Mouse (Mus musculus) left cerebral cortex, postnatal 36 days (tissue): ENCODE data around the gene Tardbp. TPM values are rescaled to one million over a fixed set of nuclear protein-coding genes. Genes with fewer than 3 reads are reported as not detected.

Experiments used
- DNase-seq, 2 experiments: peaks; one replicate each; pipeline ENCODE4 v3.0.0; 2021 to 2022; ENCODE audit warnings: low spot score in 2 of 2, mixed read lengths in 1 of 2
- intact Hi-C: fragments of 180-260 bp; cut with DNase I; formaldehyde crosslinking; loops from one replicate; pipeline ENCODE4 v1.15.1; 2025
- total RNA-seq, 2 experiments: library from RNA; stranded (reverse); gene quantifications; 2 replicates each; pipeline ENCODE4 v1.2.3; 2021

Gene Tardbp
- total RNA-seq, 2 experiments from 2014 or later: 151 to 208 TPM

DNA sequence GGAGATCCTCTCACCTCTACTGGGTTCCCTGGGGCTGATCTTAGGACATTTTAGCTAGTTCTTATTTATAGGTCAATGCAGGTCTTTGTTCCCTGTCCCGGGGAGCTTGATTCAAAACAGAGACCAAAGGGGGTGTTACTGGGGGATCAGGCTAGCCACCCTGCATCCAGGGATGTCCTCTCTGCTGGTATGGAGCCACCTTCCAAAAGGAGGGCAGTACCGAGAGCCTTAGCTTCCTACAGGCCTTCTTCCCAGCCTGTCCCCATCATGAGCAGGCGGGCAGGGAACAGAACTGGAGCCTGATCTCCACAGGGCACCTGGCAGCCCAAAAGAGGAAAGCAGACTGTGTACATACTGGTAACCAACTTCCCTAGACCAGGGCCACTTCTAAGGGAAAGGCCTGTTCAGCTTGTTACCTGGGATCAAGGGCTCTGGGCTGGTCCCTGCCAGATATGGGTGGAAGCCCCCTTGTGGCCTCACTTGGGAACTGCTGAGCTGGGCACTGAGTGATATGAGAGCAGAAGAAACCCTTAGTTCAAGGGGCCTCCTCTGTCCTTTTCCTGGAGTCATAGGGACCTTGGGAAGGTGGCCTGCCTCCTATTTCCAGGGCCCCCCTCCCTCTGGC lies 22.2 kb downstream of the Tardbp start:
- intact Hi-C loops: loop anchor here (5.0 kb wide), 1 partner anchor 47 kb away; the partner anchor contains the start of gene Exosc10
- DNase-seq: peak; percentile 53

DNA sequence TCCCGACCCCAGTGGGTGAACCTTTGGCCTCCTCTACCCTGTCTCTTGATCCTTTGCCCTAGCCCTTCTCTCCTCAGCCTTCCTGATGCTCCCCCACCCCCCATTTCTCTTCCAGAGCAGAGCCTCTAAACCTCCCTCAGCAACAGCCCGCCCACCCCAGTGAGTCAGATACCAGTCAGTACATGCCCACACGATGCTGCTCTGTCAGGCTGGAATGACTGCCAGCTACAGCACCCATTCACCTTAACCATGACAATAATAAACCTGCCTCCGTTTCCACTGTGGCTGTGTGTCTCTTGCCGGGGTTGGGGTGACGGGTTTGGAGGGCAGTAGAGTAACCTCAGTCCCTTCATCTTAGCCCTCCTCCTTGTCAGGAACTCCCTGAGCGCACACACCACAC lies 22.7 kb downstream of the Tardbp start:
- intact Hi-C loops: no loop called here
- peak; percentile 69 to 70 for DNase-seq

DNA sequence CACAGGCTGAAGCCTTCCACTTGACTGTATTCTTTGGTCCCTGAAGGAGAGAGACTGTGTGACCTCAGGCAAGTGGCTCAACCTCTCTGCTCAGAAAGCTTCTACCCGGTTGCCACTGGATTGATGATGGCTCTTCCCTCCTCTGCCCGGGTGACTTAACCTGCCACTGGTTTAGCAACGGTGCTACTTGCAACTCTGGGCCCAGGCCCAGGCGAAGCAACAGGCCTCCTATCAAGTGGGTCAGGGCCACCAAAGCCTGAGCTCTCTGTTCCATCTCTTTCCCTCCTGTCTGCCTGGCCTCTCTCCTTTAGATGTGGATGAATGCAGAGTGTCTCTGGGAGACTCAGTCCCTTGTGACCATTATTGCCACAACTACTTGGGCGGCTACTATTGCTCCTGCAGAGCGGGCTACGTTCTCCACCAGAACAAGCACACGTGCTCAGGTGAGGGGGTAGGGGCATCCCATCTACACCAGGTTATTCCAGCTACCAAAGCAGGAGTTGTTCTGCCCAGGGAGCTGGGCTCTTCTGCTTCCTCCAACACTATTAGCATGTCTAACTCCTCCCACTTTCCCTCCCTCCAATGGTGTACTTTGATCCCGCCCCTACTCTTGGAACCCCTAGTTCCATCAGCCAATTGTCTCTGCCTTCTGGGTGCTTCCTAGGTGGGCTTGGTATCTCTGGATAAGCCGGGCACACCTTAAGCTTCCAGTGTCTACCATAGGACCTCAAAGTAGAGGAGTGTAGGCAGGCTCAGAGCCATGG lies 23.3 kb downstream of the Tardbp start:
- peak in 1 of 2 experiments; percentile 32 for DNase-seq
- intact Hi-C loops: no loop called here

DNA sequence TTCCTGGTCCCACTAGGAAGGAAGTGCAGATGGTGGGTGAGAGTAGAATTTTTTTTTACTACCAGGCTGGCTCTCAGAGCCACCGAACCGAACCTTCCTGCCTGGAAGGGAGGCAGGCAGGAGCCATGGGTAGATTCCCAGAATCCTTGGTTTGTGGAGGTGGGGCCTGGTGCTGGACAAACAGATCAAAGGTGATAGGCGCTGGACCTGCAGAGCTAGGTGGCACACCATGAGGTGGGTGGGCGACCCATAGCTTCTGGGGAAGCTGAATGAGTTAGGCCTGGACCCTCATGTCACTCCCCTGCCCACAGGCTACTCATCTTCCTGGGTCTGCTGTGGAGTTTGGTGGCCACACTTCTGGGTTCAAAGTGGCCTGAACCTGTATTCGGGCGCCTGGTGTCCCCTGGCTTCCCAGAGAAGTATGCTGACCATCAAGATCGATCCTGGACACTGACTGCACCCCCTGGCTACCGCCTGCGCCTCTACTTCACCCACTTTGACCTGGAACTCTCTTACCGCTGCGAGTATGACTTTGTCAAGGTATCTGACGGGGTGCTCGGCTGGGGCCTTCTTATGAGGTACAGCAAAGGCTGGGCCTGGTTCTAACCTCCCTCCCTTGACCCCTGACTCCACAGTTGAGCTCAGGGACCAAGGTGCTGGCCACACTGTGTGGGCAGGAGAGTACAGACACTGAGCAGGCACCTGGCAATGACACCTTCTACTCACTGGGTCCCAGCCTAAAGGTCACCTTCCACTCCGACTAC lies 24.3 kb downstream of the Tardbp start, which contains the start of gene Masp2:
Gene Masp2 (plus strand): TSS at position 198 of the 764 bp plus-strand sequence.
- intact Hi-C loops: no loop called here
- no peak for DNase-seq

DNA sequence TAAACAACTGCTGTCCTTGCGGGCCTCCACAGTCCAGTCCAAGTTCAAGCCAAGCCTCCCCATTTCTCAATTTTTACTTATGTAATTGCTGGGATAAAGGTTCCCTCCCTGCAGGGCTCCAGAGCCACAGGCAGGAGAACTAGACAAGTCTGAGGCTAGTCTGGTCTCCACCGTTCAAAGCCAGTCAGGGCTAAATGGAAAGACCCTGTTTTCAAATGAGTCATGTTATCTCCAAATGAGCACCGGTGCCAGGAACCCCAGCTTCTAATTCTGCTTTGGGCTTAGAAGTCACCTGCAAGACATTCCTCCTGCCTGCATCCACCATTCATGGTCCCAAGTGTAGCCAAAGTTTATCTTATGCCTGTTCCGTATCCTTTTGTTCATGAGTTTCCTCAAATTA lies 24.9 kb downstream of the Tardbp start:
- DNase-seq: no peak
- intact Hi-C loops: no loop called here

DNA sequence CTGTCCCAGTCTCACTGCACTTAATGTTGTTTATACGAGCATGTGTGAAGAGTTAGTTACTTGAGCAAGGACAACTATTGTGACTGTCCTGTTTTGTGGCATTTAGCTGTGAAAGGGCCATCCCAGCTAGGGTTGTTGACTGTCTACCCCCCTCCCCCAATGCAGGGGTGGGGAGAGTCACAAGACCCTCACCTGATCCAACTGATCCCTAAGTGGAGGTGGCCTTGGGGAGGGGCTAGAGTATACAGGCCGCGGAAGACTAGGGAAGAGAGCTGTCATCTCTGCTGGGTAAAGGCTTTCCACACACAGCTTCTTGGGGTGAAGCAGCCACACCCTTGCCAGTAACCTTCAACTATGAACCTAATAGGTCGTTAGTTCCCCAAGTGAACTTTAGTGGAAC lies 26.5 kb downstream of the Tardbp start:
- no peak for DNase-seq
- intact Hi-C loops: no loop called here

DNA sequence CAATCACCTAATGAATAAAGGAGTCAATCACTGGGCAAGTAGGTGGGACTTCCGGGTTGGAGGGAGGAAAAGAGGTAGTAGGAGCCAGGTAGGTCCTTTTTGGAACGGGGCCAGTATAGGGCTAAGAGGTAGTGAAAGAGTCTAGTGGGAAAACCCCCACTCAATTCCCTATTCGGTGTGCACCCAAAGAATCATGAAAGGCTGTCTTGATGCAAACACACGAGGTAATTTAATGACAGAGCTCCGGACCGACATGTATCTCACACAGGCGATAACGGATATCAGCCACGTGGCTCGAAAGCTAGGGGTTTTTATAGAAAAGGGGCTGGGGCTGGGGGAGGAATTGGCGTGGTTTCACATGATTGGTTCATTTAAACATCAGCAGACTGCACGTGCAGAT lies 28.0 kb downstream of the Tardbp start:
- no peak for DNase-seq
- intact Hi-C loops: no loop called here

DNA sequence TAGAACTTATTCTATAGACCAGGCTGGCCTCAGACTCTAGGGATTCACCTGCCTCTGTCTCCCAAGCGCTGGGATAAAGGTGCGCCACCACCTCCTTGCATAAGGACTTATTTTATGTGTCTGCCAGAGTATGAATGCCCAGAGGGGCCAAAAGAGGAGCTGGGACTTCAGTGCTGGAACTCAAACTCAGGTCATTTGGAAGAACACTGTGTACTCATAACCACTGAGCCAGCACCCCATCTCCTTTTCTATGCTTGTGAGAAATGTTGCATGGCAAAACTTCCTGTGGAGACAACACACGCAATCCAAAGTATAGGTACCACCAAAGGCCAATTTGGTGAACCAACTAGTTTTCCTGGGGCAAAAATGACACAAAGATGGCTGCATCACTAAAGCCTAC lies 30.1 kb downstream of the Tardbp start:
- no peak for DNase-seq
- intact Hi-C loops: no loop called here

DNA sequence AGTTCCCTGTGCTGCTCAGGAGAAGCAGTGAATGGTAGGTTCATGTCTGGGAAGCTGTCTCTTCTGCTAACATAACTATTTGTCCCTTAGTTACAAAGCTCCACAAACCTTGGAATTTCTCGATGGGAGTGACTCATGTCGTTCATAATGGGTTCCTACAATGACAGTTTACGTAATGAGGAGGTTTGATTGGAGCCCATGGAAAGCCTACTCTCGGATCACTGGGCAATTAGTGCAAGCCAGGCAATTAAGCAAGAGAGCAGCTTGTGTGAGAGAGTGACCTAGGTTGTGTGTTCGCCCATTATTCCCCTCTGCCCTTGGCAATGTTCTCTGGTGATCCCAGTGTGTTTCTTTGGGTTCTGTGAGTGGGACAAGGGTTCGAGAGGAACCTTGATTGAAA lies 30.9 kb downstream of the Tardbp start:
- intact Hi-C loops: no loop called here

DNA sequence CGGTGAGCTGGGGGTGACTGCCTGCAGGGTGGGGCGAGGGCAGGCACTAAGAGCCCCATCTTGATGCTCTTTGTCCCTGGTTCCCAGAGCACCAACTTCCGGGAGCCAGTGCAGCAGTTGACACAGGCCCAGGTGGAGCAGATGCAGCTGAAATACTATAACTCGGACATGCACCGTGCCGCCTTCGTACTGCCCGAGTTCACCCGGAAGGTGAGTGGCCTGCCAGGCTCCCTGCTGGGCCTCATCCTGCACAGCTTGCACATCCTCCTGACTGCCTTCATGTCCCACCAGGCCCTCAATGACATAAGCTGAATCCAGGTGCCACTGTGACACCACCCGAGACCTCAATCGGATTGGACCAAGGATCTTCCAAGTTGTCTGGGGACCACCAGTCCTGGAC lies 32.8 kb downstream of the Tardbp start:
- intact Hi-C loops: no loop called here
- no peak for DNase-seq

More for the DNA sequence above, 30.9 kb downstream of the Tardbp start:
- no peak for DNase-seq

DNA sequence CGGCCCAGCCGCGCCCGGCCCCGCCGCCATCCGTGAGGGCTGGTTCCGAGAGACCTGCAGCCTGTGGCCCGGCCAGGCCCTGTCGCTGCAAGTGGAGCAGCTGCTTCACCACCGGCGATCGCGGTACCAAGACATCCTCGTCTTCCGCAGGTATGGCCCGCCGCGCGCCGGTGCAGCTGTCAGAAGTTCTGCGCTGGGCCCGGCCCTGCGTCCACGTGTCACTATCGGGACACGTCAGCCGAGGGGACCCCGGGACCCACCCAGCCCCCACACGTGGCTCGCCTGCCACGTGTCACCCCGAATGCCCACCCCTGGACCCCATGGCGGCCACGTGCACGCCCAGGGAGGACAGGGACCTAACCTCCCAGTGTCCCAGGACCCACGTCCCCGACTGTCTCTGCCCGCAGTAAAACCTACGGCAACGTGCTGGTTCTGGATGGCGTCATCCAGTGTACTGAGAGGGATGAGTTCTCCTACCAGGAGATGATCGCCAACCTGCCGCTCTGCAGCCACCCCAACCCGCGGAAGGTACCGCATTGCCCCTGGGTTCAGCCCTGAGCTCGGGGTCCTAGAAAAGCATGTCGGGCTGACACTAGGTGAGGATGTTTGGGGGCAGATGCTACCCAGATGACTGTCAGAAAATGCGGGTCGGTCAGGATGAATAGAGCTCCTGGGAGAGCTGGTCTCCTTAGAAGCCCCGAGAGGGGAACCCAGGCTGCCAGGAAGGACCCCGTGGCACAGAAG lies 35.0 kb downstream of the Tardbp start:
- no peak for DNase-seq
- intact Hi-C loops: no loop called here

DNA sequence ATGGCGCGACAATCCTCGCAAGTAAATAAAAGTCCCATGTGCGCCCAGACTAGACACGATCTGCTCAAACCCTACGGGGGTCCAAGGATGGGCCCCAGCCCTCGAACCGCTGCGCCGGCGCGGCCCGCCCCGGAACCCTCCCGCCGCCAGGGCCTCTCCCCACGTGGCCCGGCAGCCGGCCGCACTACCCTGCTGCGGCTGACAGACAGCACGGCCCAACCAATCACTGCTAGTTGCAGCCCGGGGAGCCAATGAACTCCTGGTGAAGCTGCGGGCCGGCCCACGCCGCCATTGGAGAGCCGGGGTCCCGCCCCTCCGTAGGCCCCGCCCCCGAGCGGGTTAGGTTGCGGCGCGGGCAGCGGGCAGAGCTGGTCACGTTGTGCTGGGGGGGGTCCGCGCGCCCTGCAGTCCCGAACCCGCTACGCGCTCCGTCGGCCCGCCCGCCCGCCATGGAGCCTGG lies 35.6 kb downstream of the Tardbp start, which contains the start of gene Srm:
Gene Srm (plus strand): TSS at position 333 of the 460 bp plus-strand sequence.
- intact Hi-C loops: no loop called here

DNA sequence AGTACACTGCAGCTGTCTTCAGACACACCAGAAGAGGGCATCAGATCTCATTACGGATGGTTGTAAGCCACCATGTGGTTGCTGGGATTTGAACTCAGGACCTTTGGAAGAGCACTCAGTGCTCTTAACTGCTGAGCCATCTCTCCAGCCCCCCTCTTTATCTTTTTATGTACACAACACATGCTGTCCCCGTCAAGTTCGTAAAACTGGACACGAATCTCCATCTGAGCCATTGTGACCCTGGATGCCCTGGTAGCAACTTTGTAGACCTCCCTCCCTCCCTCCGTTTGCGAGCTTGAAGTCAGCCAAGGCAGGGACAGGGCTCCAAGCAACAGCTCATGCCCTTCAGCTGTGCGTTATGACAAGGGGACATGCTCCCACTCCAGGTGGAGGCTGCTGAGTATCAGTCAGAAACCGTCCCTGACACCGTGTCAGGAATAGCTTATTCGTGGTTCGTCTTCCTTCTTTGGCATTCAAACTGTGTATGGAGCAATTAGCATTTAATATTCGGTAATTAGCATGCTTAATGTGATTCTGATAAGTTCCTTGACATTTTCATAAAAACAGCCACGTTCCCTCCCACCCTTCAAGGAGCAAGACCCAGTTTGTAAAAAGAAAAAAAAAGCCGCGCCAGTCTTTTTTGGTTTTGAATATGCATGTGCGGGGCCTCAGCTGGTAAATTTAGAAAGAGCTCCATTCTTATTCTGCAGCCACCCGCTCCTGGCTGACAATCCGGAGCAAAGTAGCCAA lies 36.2 kb downstream of the Tardbp start:
- intact Hi-C loops: no loop called here
- DNase-seq: no peak

More for the DNA sequence above, 35.6 kb downstream of the Tardbp start, which contains the start of gene Srm:
- DNase-seq: peak; percentile 96 to 98

DNA sequence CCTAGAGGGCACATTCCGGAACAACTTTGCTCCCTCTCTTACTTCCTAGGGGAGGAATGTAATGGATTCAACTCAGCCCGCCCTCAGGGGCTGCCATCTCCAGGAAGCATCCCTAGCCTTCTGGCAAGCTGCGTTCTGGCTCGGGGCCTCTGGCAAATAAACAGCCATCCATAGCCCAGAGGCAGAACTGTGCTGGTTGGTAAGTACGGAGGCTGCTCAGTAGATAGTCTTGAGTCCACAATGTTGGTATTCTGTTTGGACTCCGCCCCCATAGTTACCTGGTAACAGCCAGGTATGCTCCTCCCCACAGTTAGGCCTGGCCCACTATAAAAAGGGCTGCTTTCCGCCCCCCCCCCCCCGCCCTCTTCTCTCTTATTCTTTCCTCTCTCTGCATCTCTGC lies 37.3 kb downstream of the Tardbp start:
- intact Hi-C loops: no loop called here
- no peak for DNase-seq

DNA sequence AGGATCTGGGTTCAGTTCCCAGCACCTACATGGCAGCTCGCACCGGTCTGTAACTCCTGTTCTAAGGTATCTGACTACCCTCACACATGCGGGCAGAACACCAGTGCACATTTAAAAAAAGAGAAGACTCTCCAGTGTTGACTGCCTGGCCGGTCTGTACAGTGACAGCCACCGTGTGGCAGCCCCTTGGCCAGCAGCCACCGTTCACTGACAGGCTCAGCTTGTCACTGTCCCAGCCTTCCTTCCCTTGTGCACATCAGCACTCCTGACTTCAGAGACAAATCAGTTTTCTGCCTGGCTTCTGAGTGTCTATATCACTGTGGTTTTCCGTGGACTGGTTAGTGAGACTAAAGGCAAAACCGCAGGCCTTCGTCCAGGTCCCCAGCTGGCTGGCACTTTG lies 38.0 kb downstream of the Tardbp start:
- intact Hi-C loops: no loop called here
- no peak for DNase-seq

DNA sequence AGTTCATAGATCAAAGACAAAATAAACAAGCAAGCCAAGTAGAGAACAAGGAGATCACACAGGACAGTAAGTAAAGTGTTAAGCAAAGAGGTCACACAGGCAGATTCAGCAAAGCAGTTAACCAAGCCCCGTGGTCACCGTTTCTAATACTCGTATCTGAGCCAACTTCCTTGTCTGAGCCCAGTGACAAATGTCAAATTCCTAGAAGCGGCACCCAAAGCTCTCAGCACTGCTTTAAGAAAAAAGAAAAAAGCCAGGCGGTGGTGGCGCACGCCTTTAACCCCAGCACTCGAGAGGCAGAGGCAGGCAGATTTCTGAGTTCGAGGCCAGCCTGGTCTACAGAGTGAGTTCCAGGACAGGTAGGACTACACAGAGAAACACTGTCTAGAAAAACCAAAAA lies 40.2 kb downstream of the Tardbp start:
- no peak for DNase-seq
- intact Hi-C loops: no loop called here

DNA sequence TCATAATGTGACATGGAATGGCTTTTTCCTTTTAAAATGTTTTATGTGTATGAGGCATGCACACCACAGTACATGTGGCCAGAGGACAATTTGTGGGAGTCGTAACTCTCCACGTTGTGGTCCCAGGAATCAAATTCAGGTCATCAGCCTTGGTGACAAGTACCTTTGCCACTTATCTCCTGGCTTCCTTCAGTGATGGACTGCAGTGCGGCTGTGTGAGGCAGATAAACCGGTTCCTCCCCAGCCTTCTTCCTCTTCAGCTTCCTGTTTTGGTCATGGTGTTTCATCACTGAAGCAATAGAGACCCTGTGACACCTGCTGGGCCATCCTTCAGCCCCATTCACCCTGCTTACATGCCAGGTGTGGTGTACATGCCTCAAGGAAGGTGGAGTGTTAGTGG lies 43.6 kb downstream of the Tardbp start:
- intact Hi-C loops: no loop called here

DNA sequence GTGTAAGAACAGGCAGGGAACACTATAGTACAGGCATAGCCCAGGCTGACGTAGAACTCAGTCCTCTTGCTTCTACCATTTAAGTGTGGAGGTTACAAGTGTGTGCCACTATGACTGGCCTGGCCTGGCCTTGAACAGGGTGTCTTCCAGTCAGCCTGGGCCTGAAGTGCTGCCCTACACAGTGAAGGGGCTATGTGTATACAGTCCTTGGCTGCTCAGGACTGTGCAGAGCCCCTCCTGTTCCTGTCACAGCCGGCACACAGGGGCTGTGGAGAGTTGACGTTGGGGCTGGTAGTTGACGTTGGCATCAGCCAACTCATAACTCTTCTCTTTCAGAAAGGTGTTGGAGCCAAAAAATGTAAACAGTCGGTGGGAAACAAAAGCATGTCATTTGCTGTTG lies 45.4 kb downstream of the Tardbp start:
- intact Hi-C loops: no loop called here
- no peak for DNase-seq

More for the DNA sequence above, 43.6 kb downstream of the Tardbp start:
- DNase-seq: no peak

DNA sequence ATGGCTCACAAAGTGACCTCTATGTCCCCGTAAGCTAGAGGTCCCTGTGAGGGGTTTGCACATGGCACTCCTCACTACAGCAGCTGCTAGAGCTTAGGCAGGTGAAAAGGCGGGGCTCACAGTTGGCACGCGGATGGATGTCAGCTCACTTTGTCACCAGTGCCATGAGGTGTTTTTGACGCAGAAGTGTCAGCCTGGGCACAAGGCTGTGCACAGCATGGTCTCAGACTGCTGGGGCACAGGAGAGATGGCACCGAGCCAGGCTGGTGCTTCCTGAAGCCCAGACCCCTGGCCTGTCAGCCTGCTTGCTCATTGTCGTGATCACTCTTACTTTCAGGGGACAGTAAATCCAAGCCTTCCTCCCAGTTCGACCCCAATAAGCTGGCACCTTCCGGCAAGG lies 46.1 kb downstream of the Tardbp start:
- DNase-seq: no peak
- intact Hi-C loops: no loop called here
